Mouse (Mus musculus) stomach, postnatal 0 days (tissue): ENCODE data around the gene Ippk.

Source experiments
- CTCF ChIP-seq: IDR thresholded peaks from 2 replicates; pipeline ENCODE4 v1.5.1; 2016; ENCODE audit warnings: antibody characterized with exemption, low read depth, mild to moderate bottlenecking, moderate library complexity
- EP300 ChIP-seq: optimal IDR thresholded peaks from 2 replicates; pipeline ENCODE3; 2016; ENCODE audit warnings: antibody characterized with exemption

DNA sequence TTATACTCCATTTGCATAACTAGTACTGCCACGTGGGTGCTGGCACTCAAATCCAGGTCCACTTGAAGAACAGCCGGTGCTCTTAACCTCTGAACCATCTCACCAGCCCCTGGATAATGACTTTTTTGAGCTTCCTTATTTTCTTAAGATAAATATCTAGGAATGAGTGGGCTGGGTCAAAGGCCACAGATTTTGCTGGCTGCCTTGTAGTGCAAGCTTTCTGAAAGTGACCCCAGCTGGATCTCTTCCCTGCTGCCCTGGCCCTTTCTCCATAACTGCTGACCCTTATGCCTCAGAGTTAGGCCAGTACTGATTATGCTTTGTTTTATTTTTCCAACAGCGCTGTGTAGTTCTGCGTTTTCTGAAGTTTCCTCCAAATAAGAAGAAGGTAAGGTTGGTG lies 9.5 kb downstream of the Ippk start:
- TF ChIP-seq CTCF (no peak), EP300 (no peak)
